Mouse (Mus musculus): ENCODE data around the gene Vav1. TPM values are rescaled to one million over a fixed set of nuclear protein-coding genes. Genes with fewer than 3 reads are reported as not detected.
A peak's percentile ranks its signal among the peaks of the same experiment; 100 is the strongest.

Vav1 gene
- polyA plus RNA-seq, 1 experiment from 2014 or later = 0.61 TPM

DNA sequence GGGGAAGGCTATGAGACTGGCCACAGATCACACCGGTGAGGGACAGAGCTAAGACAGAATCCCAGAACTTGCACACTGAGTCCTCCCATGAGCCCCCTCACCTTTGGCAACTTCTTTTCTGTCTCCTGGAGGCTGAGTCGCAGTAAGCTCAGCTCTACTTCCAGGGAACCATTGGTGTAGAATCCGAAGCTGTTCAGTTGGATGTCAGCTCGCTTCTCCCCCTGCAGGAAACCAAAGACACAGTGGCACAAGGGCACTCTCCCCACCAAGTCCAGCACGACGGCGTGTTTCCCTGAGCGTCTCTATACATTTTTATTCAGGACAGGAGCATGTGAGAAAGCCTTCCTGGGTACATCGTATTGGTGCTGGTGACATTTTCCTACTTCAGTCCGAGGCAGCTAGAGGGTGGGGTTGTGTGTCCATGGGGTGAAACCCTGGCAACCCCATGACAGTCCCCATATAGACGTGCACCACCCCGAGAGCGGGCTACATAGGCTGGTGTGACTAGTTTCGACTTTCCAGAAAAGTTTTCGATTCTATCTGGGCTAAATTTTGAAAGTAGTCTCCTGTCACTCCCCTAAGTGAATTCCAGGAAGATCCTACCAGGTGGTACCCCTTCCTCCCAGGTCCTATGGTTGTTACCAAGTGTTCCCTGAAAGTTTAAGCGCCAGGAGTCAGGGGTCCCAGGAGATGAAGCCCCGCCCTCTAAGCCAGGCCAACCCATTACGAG, 32.1 kb upstream of the Vav1 start:
- ATAC-seq = peak; percentile 0
- no peaks in the 10 kb centered on the region for H3K27me3 ChIP-seq
- H3K4me3 ChIP-seq = peak overlapping the region; percentile 50
- peaks cover 39% of the 10 kb centered on the region for H3K4me1 ChIP-seq
- 3% methylated on average over 18 of the region's 18 CpGs for WGBS
- H3K4me2 ChIP-seq = peak overlapping the region; percentile 77
- no peaks in the 10 kb centered on the region for H3K9me3 ChIP-seq (replicated peaks)
- peak overlapping the region; percentile 87 for H3K27ac ChIP-seq
- peak overlapping the region; percentile 71 for H3K9ac ChIP-seq
- H3K36me3 ChIP-seq (ENCODE audit: poor library complexity, severe bottlenecking) = peaks cover 28% of the 10 kb centered on the region

DNA sequence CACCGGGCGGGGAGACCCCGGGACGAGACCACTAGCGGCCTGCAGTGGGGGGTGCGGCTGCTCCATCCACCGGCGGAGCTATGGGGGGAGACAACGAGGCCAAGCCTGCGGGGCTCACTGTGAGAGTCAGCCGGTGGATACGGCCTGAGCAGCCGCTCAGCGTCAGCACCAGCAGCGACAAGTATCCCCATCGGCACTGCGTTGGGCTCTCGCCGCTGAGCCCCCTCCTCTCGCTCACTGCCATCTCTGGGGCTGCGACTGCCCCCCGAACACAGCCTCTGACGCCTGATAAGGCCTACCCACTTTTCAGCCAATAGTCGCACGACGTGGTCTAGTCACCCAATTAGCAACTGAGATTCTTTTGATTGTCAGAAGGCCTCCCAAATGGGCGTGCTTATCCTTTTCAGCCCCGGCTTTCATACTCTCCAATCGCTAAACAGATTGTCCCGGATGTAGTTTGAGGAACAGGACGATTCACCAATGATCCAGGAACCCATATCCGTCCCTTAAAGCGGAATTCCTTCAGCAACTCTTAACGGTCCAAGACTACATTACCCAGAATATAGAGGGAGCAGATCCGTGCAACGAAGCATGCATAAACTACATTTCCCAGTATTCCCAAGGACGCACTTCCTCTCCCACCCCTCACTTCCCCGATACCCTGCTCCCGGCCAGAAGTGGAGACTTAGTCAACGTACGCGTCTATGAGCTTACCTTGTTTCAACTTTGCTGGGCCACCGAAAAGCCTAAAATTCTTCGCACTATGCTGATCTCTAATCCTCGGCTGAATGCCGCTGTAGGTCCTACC, 31.3 kb upstream of the Vav1 start:
- Histone ChIP-seq H3K4me3 (peak overlapping the region; percentile 50), H3K27me3 (no peaks in the 10 kb centered on the region), H3K27ac (peak overlapping the region; percentile 92), H3K9ac (peak overlapping the region; percentile 71), H3K4me1 (peaks cover 39% of the 10 kb centered on the region), H3K9me3 (replicated peaks) (no peaks in the 10 kb centered on the region), H3K4me2 (peak overlapping the region; percentile 84), H3K36me3 (ENCODE audit: poor library complexity, severe bottlenecking) (peaks cover 21% of the 10 kb centered on the region)
- ATAC-seq = peak; percentile 95
- under 1% methylated on average over 45 of the region's 46 CpGs for WGBS

DNA sequence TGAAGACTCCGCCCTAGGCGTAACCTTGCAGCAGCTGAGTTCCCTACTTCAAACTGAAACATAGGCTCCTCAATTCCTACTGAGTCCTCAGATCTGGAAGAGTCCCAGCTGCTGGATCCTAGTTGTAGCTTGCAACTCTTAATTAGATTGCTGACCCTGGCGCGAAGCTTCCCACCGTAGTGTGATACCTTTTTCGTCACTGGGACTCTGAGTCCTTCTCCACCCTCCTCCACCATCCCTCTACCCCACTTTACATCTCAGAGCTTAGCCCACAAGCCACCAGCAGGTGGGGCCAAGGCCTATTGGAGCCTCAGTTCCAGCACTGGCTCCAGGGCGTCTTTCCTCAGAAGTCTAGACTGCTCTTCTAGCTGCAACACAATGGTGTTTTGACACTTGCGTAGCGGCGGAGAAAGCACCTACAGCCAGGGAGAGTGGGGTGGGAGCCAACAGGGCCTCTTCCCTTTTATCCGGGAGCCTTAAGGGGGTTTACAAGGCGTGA, 30.6 kb upstream of the Vav1 start, which contains the start of gene Gpr108:
Gene Gpr108 (minus strand): TSS at position 246 of the 499 bp plus-strand sequence.
- WGBS = under 1% methylated on average over 12 of the region's 12 CpGs
- peak within 1 kb of the TSS; percentile 92 for H3K27ac ChIP-seq
- peak; percentile 50 for ATAC-seq

DNA sequence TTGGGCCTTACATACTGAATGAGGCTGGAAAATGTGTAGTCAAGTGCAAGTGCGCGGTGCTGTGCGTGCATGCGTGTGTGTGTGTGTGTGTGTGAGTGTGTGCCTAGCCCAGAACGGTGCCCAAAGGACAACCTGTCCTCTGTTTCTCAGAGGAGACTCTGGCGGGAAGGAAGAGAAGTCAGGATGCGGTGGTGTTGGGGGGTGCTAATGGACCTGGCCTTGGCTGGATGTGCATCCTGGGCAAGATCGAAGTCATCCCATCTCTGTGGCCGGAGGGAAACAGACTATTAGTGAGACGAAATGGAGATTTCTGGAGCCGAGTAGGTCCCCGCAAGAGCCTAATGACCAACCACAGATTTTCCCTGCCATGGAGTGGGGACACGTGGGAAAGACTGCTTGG, 30.1 kb upstream of the Vav1 start:
- no peak for ATAC-seq
- WGBS = 5% methylated on average over 13 of the region's 13 CpGs
- H3K27me3 ChIP-seq = no peaks in the 10 kb centered on the region
- H3K36me3 ChIP-seq (ENCODE audit: poor library complexity, severe bottlenecking) = peaks cover 13% of the 10 kb centered on the region
- H3K27ac ChIP-seq = peak overlapping the region; percentile 92
- H3K4me3 ChIP-seq = peak overlapping the region; percentile 50
- no peaks in the 10 kb centered on the region for H3K9me3 ChIP-seq (replicated peaks)
- peak overlapping the region; percentile 84 for H3K4me2 ChIP-seq
- H3K4me1 ChIP-seq = peaks cover 39% of the 10 kb centered on the region
- H3K9ac ChIP-seq = peak overlapping the region; percentile 61

More for the DNA sequence above, 30.6 kb upstream of the Vav1 start, which contains the start of gene Gpr108:
- no peaks in the 10 kb centered on the region for H3K9me3 ChIP-seq (replicated peaks)
- H3K9ac ChIP-seq = peak within 1 kb of the TSS; percentile 73
- H3K4me2 ChIP-seq = peak within 1 kb of the TSS; percentile 84
- peak within 1 kb of the TSS; percentile 50 for H3K4me3 ChIP-seq
- H3K4me1 ChIP-seq = peaks cover 39% of the 10 kb centered on the region
- no peaks in the 10 kb centered on the region for H3K27me3 ChIP-seq
- H3K36me3 ChIP-seq (ENCODE audit: poor library complexity, severe bottlenecking) = peaks cover 15% of the 10 kb centered on the region

DNA sequence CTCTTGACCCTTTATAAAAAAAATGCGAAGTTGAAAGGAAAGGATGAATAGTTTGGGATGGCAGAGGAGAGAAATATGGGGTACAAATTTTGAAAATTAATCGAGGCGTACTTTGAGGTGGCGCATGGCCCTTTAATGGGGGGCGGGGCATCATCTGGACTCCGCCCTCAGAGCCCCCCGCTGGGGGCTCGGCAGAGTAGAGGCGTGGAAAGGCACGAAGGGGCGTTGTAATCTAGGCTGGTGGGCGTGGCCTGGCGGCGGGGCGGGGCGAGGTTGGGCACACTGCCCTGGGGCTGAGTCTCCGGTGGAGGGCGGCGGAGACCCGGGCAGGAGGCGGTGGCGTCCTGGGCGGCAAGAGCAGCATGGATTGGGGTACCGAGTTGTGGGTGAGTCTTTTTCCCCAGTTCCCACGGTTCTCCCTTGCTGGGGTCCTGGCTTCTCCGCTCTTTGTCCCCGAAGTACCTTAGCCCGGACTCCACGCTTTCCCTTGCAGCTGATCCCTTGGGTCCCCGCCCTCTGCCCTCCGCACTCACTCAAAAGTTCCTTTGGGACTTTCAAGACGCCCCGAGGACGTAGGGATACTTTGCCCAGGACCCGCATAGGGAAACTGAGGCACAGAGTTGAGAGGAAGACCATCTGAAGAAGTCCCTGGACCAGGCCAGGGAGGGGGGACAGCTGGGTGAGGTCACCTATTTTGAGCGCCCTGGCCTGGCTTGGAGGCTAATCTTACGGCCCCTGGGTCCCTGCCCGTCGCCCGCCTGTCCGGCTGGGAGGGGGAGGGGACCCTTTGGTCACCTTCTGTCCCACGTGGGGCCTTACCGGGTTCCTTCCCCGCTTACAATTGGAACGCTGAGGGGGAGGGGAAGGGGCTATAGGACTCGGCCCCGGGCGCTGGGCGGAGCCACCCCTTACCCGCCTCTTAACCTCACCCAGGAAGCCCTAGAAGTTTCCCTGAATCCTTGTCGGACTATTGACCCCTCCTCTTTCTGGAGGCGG, 29.4 kb upstream of the Vav1 start, which contains the start of gene Trip10:
Gene Trip10 (plus strand): TSS at position 270 of the 996 bp plus-strand sequence.
- peaks cover 39% of the 10 kb centered on the region for H3K4me1 ChIP-seq
- peak; percentile 3; the same call in 1 of the 2 replicates for ATAC-seq
- peak within 1 kb of the TSS; percentile 92 for H3K27ac ChIP-seq
- H3K9me3 ChIP-seq (replicated peaks) = no peaks in the 10 kb centered on the region
- peak within 1 kb of the TSS; percentile 50 for H3K4me3 ChIP-seq
- peak within 1 kb of the TSS; percentile 84 for H3K4me2 ChIP-seq
- H3K36me3 ChIP-seq (ENCODE audit: poor library complexity, severe bottlenecking) = peaks cover 13% of the 10 kb centered on the region
- no peaks in the 10 kb centered on the region for H3K27me3 ChIP-seq
- under 1% methylated on average over 49 of the region's 52 CpGs for WGBS
- peak within 1 kb of the TSS; percentile 73 for H3K9ac ChIP-seq

DNA sequence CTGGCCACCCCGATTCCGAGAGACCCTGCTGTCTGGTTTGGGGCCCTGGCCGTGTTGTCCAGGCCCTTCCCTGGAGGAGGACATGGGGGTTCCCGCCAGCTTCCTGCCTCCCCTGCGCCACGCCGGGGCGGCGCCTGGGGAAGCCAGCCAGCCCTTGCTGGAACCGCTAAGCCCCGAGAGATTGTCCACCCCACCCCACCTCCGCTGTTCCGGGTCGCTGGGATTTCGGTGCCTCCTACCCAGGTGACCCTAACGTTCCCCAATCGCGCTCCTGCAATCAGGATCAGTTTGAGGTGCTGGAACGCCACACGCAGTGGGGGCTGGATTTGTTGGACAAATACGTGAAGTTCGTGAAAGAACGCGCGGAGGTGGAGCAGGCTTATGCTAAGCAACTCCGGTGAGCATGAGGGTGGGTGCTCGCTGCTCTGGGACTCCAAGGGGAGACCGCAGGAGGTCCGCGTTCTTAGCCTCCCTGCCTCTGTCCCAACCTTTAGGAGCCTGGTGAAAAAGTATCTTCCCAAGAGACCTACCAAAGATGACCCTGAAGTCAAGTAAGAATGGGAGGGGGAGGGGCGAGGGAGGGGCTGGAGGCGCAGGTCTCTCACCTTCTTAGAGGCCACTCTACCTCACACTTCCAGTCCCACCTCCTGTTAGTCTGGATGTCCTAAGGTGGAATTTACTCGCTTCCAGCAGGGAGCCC, 28.3 kb upstream of the Vav1 start:
- no peak for ATAC-seq
- WGBS = 3% methylated on average over 33 of the region's 33 CpGs
- H3K4me2 ChIP-seq = peak overlapping the region; percentile 84

DNA sequence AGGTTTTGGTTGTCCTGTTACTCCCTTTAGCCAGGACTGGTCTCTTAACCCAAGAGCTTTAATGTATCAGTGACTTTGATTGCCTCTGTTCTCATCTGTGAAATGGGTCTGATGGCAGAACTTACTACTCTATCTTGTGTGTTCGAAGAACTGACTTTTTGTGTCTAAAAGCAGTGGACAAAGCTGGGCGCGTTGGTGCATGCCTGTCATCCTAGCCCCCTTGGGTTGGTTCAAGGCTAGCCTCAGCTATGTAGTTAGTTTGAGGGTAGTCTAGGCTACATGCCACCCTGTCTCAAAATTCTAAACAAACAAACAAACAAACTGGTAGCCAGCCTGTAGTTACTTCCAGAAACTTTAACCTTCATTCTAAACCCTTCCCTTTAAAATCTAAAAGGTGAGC, 27.5 kb upstream of the Vav1 start:
- WGBS = 97% methylated on average over 3 of the region's 3 CpGs
- Histone ChIP-seq H3K4me1 (peaks cover 33% of the 10 kb centered on the region), H3K4me3 (no peak overlapping the region), H3K36me3 (ENCODE audit: poor library complexity, severe bottlenecking) (peaks cover 21% of the 10 kb centered on the region), H3K9me3 (replicated peaks) (no peaks in the 10 kb centered on the region), H3K27me3 (no peaks in the 10 kb centered on the region), H3K4me2 (no peak overlapping the region), H3K9ac (no peak overlapping the region), H3K27ac (no peak overlapping the region)
- ATAC-seq = no peak

More for the DNA sequence above, 28.3 kb upstream of the Vav1 start:
- Histone ChIP-seq H3K4me1 (peaks cover 39% of the 10 kb centered on the region), H3K4me3 (peak overlapping the region; percentile 50), H3K36me3 (ENCODE audit: poor library complexity, severe bottlenecking) (peaks cover 20% of the 10 kb centered on the region), H3K27me3 (no peaks in the 10 kb centered on the region), H3K27ac (no peak overlapping the region), H3K9ac (peak overlapping the region; percentile 73), H3K9me3 (replicated peaks) (no peaks in the 10 kb centered on the region)

DNA sequence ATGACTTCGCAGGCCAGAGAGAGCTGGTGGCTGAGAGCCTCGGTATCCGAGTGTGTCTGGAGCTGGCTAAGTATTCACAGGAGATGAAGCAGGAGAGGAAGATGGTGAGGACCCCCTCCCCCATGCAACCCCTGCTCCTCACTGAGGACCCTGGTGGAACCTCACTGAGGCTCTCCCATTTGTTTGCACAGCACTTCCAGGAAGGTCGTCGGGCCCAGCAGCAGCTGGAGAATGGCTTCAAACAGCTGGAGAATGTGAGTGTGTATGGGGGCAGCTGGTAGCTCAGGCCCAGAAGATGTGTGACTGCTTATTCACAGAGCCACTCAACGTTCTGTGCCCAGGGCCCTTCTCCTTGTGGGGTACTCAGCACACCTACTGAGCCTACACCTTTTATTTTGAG, 25.6 kb upstream of the Vav1 start:
- no peak overlapping the region for H3K4me3 ChIP-seq
- no peaks in the 10 kb centered on the region for H3K9me3 ChIP-seq (replicated peaks)
- H3K36me3 ChIP-seq (ENCODE audit: poor library complexity, severe bottlenecking) = peaks cover 36% of the 10 kb centered on the region
- no peak overlapping the region for H3K4me2 ChIP-seq
- H3K9ac ChIP-seq = no peak overlapping the region
- no peaks in the 10 kb centered on the region for H3K27me3 ChIP-seq
- no peak for ATAC-seq
- 85% methylated on average over 6 of the region's 6 CpGs for WGBS
- peaks cover 26% of the 10 kb centered on the region for H3K4me1 ChIP-seq
- H3K27ac ChIP-seq = no peak overlapping the region

DNA sequence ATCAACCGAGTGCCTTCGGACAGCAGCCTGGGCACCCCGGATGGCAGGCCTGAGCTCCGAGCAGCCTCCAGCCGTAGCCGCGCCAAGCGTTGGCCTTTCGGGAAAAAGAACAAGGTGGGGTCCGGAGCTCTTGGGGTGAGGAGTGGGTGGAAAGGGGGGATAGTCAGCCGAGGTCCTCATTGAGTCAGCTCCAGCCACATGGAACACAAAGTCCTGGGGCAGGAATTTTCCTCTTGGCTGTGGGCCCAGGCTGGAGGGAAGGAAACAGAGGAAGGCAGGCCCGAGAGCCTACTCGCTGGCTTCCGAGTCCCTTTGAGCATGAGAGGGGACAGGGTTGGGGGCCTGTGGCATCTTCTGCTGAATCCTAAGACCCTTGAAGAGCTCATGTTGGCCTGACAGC, 23.5 kb upstream of the Vav1 start:
- ATAC-seq = no peak
- Histone ChIP-seq H3K27me3 (no peaks in the 10 kb centered on the region), H3K9me3 (replicated peaks) (no peaks in the 10 kb centered on the region), H3K4me2 (no peak overlapping the region), H3K4me1 (peaks cover 7% of the 10 kb centered on the region), H3K9ac (no peak overlapping the region), H3K36me3 (ENCODE audit: poor library complexity, severe bottlenecking) (peaks cover 56% of the 10 kb centered on the region), H3K4me3 (no peak overlapping the region), H3K27ac (no peak overlapping the region)
- 88% methylated on average over 14 of the region's 14 CpGs for WGBS

DNA sequence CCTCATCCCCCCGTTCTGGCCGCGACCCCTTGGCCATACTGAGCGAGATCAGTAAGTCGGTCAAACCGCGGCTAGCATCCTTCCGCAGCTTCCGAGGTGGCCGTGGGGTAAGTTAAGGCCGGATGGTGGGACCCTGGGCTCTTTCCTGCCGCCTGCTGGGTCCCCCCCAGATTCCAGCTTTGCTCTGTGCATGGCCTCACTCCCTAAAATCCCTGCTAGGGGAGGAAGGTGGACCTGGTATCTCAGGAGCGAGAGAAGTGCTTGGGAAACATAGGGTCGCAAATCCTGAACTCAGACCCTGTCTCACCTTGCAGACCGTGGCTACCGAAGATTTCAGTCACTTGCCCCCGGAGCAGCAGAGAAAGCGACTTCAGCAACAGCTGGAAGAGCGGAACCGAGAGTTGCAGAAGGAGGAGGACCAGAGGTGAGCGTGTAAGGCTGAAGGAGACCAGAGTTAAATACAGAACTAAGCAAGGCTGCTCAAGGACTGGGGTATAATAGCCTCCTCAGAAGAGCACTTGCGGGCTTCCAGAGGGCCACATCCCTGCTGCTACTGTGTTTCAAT, 21.9 kb upstream of the Vav1 start:
- Histone ChIP-seq H3K9ac (no peak overlapping the region), H3K36me3 (ENCODE audit: poor library complexity, severe bottlenecking) (peaks cover 73% of the 10 kb centered on the region), H3K27me3 (no peaks in the 10 kb centered on the region), H3K27ac (no peak overlapping the region), H3K4me3 (no peak overlapping the region), H3K4me2 (no peak overlapping the region), H3K9me3 (replicated peaks) (no peaks in the 10 kb centered on the region), H3K4me1 (no peaks in the 10 kb centered on the region)
- 95% methylated on average over 22 of the region's 22 CpGs for WGBS
- no peak for ATAC-seq

Data from forebrain, embryonic 13.5 days (tissue).